Mouse (Mus musculus) forelimb bud, embryonic 11.5 days (tissue): Measurements from ENCODE around the gene Gramd1a.

ENCODE experiments used
- DNase-seq: peaks from one replicate; pipeline ENCODE4 v3.0.0-alpha.2; 2012; ENCODE audit warnings: low read depth, low spot score

Gene Gramd1a

DNA sequence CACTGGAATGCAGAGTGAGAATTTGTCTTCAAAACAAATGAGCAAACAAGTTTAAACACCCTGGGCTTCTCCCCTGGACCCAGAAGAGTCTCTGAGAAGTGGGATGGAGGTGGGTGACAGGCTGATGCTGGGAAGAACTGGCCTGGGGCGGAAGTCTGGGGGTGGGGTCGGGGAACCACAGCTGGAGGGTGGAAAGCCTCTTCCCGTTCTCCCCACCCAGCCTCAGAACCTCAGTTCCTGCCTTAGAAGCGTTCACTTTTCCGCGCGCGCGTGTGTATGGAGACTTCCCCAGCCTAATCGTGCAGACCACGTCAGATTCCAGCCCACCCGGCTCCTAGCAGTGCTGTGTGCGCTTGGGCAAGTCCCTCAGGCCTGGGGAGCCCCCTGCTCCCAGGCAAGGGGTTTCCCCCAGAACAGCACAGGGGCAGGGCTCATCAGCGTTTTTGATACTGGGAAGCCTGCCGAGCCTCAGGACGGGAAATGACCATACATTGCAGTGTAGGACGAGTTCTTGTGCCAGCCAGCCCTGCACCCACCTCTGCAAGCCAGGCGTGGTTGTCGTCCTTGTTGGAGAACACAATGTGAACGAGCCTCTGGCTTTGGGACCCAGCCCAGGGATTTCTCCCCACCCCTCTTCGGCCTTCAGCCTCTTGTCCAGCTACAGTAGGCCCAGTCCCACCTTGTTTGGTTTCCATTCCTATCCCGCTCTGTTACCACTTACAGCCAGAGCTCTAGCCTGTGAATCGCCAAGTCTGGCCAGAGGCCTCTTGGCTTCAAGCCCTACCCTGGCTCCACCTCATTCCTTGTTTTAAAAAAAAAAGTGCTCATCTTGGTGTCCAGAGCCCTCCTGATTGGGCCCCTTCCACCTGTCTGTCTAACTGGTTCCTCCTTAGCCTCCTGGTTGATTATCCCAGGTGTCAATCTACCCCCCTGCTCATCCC is 4.1 kb downstream of the Gramd1a start:
- peak; percentile 43 for DNase-seq

DNA sequence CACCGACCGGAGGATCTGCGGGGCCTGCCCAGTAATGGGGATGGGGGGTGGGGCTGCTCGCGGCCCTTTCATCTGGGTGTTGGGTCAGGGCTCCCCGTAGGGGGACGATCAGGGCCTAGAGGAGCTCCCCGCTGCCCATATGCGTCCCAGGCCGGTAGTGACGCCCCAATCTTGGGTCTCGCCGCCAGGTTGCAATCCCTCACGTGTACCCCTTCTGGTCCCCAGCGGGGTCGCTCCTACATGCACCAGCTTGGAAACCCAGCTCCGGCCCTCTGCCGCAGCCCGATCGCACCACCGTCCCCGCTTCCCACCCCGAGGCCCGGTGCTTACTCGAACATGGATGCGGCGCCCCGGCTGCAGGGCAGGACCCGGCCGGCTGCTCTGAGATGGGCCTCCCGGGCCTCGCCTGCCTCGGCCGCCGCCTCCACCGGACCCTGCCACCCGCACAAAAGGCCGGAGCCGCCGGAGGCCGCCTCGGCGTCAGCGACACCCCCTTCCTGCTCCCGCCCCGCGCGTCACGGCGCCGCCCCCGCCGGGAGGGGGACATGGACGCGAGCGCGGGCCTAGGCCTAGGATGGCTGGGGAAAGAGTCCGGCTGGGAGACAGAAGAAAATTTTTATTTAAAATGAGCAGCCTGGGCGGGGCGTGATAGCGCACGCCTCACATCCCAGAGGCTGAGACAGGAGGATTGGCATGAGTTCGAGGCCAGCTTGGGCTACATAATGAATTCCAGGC is 5.0 kb downstream of the Gramd1a start:
- peak; percentile 81 for DNase-seq

DNA sequence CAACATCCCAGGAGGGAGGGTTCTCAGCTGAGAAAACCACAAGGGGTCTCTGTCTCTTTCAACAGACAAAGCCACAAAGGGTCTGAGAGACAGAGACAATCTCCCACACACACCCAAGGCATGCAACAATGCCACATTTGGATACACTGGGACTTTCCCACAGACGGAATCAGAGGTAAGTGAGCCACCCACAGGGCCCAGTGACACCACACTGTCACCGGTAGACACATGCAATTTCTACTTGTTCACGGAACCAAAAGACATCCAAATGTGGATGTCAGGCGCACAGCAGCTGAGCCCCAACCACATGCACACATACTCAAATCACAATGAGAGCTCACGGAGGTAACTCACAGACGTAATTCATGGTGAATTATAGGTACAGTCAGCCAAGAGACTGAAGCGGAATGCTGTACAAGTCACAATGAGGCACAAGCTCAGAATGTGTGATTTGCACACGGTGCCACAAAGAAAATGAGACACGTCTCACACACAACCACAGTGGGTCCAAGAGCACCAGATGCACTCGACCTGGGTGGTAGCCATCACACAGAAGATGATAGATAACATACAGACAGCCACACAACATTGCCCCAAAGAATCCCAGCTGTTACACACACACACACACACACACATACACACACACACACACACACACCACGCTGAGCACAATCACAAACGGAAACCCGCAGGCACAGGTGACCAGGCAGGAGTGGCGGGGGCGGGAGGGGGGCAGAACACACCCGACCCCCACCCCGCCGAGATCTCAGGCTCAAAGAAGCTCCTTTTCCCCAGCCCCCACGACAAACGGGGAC is 5.7 kb downstream of the Gramd1a start:
- no peak for DNase-seq

DNA sequence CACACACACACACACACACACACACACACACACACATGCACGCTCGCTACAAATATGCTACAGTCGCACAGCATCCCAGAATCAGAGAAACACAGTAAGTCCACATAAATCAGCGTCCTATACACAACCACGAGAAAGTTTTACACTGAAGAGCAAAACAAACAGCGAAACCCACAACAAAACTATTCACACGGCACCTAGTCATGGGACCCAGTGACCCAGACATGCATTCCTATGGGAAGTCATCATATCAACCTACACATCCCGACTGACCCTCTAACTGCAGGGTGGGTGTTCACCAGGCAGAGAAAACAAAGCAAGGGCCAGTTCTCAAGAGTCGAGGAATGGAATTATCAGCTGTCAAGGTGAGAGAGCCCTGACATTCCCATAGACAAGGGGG is 6.4 kb downstream of the Gramd1a start:
- DNase-seq: no peak

DNA sequence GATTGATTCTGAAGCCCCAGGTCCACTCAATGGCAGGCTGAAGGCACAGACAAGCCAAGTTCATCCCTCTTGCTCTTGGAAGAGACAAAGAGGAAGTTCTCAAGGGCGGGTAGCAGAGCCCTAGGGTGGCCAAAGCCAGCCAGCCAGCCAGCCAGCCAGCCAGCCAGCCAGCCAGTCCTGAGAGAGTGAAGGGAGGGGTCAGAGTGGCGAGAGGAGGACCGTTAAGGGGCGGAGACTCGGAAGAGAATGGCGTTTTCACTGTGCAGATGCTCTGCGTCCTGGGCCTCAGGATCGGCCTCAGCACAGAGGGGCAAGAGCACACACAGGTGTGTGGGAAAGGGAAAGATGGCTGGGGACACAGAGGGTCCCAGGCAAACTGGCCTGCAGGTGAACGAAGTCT is 6.9 kb downstream of the Gramd1a start:
- no peak for DNase-seq

DNA sequence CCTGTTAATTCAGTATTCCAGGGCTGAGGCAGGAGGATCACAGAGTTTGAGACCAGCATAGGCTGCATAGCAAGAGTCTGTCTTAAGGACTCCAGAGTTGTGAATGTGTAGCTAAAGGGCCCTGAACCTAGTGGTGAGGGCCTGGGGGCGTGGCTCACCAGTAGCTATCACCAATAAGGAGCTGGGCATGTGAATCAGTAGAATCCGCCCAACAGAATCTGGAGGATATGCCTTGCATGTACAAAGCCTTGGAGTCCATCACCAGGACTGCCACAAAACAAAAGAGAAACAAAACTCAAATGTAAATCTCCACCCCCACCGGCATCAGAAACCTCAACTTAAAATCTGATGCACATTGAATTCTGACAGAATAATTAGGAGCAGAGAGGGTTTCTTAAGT is 7.6 kb downstream of the Gramd1a start:
- DNase-seq: no peak

DNA sequence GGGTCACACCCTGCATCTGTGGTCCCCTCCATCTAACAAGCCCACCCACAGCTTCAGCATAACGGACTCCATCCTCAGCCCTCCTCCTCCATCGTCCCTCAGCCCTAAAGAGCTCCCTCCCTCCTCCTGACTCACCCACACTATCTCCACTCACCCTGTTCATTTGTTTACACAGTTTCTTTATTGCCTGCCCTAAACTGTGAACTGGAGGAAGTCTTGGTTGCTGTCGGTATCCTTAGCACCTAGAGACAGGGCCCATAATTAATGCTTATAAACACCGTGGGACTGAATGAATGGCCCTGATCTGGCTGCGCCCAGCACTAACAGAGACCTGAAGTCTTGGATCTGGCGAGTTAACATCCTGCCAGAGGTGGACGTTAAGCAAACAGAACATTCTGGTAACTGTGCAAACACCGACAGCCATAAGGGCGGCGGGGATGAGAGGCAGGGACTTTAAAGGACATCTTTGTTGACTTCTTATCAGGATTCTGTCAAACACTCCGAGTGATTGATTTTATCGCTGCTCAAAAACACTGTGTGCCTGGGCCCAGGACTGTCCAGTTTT is 10.0 kb downstream of the Gramd1a start:
- DNase-seq: no peak

DNA sequence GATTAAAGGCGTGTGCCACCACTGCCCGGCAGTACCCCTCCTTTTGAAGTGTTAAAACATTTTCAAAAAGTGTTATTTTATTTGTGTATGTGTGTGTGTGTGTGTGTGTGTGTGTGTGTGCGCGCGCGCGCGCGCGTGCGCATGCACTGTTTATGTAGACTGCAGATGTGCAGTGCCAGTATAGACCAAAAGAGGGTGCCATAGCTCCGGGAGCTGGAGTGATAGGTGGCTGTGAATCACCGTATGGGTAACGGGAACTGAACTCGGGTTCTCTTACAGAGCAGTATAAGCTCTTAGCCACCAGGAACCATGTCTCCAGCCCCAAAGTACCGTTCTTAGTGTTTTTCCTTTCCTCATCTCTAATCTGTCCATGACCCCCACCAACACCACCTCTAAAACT is 10.8 kb downstream of the Gramd1a start:
- DNase-seq: no peak

DNA sequence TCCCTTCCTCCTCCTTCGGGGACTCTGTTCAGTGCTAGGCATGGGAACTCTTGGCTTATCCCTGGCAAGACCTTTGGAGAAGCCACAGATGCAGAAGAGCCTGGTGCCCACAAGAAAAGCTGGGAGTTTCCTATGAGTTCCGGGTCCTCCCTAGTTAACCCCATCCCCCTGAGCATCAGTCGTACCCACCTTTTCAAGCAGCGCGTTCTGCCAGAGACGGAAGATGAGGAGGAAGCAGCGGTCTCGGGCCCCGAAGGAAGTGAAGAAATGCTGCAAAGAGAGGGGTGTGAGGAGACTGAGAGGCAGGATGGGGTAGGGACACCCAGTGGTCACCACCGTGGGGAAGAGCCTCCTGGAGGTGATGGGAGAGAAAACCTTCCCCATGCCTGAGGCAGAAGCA is 14.8 kb downstream of the Gramd1a start:
- DNase-seq: no peak

DNA sequence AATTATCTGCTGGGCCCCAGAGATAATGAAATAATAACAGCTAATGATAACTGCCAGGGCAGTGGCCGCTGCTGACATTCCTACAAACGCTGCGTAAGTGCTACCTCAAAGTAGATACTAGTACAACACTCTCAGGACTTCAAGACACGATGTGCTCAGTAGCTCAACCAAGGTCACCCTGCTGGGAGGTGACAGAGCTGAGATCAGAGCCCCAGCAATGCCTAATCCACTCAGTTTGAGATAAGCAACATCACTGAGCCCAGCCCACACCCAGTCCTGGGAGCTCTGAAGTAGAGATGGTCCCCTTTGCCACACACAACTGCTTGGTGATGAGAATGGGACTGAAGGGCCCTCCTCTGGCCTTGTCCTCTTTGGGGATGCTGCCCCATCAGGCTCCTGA is 15.4 kb downstream of the Gramd1a start:
- DNase-seq: no peak

DNA sequence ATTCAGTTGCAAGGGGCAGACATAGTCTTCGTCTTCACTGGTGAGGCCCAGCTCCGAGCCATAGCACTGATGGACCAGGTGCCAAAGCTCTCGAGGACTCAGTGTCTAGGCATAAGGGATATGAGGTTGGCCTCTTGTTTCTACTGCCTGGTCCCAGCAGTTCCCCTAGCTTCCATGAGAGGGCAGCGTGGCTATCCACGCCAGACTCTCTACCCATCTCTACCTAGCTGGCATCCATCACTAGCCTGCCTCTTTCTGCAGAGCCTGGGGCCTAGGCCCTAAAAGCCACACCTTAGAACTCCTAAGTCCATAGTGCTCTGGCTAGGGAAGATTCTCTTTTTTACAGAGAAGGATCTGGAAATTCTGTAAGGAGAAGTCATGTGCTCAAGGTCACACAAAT is 15.9 kb downstream of the Gramd1a start:
- no peak for DNase-seq

DNA sequence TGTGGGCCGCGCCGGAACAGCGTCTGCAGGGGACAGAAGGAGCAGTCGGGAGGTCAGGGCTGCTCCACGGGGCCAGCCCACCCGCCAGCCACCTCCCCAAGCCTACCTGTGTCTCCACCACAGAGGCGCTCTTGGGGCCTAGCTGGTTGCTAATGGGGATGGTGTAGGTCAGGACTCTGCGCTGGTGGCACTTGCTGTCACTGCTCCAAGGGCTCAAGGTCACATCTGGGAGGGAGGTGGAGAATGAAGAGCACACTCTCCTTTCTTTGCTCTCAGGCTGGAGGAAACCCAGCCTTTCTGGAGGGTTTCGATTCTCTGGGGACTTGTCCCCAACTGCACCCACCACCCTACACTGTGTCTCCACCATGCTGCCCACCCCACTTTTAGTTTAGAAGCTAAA is 20.0 kb downstream of the Gramd1a start:
- no peak for DNase-seq

DNA sequence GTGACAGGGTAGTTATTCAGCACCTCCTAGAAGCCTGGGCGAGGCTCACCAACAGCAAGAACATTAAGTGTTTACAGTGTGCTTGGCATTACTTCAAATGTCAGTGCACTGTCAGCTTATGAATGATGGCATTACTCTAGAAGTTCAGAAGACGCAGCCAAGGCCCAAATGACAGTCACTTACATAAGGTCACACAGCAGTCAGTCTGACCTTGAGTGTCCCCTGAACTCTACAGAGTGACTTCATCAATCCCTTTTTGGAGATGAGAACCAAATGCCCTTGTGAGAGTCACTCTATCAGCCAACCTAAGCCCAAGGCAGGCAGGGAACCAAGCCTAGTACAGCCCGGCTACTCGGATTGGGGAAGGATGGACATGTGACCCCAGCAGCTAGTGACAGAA is 23.8 kb downstream of the Gramd1a start:
- DNase-seq: no peak

DNA sequence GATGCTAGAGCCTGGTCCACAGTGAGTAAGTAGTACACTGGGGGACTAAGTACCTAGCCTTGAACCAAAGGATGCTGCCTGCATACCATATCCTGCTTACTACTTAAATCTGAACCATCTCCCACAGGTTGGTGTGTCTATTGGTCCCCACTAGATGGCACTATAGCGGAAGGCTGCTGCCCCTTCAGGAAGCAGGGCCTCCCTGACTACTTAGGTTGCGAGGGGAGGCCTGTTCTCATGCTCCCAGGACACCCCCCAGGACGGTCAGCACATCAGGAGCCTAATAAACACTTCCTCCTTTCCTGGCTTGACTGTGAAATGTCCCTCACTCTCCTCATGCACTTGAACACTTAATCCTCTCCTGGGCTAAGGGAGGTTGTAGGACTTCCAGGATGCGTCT is 24.9 kb downstream of the Gramd1a start:
- peak; percentile 70 for DNase-seq

DNA sequence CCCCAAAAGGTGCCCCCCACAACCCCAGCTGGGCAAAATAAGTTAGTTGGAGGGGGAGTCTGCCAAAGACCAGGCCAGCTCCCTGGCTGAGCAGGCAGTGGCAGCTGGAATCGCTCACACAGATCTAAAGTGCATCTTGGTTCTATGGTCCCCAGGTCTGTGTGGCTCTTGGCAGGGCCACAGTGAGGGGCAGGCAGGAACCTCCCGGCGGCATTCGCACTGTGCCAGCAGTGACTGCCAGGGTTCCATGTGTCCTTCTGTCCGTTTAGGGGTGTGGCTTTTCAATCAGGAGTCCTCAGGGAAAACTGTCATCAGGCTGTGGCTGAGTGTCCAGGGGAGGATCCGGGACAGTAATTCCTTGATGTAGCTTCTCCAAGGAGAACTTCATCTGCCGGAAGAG is 25.5 kb downstream of the Gramd1a start:
- no peak for DNase-seq

DNA sequence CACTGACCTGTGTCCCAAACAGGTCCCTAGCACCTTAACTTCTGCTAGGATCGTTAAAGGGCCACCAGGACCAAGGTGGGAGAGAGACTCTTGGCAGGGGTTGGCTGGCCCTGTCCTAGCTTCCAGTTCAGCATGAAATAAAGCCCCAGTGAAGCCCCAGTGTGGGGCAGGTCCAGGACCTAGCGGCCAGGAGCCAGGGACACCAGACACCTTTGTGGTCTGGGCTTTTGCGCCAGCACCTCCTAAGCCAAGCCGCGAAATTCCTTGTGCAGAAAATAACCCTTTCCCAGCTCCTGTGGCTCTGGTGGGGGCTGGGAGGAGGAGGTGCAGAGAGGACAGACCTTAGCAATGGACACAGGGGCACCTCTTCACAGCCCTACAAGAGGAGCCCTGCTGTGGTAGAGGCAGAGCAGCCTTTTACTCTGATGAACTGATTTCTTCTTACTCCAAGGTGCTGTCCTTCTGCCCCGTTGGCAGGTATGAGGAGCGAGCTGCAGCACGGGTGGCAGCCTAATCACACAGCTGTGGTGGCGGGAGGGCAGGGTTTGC is 27.5 kb downstream of the Gramd1a start:
- no peak for DNase-seq

DNA sequence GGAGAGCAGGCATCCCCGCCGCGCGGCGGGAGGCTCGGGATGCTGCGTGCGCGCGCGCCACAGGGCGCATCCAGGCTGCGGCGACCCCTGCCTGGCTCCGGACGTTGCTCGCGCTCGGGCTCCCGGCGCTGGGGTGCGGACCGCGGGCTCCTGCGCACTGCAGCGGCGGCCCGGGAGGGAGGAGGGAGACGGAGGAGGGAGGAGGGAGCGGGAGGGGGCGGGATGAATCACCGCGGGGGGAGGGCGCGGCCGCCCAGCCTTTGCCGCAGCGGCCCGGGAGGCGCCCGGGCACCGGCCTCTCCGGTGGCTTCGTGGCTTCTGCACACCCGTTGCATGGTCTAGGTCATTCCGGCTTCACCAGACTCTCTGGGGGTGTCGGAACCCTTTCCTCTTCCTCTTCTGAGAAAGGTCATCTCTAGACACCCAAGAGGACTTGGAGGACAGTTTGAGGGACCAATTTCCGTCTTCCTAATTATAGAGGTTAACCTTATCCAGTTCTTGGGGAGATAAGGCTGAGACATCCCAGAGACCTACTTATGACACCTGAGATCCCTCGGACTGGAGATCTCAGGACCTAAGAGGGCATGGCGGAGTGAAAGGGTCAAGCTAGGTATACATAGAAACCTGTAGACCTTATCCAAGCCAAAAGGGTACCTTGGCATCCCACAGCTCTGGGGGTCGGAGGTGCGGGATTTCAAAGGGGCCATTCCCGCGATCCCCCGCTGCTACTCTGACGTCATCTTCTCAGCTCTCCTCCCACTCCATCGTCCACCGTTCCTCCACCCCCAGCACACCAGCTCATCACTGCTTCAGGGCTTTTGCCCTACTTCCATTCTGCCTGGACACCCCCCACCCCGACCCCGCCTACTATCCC is 28.6 kb downstream of the Gramd1a start, which contains the start of gene Scn1b:
Gene Scn1b (minus strand): TSS at position 153 of the 874 bp plus-strand sequence.
- no peak for DNase-seq

DNA sequence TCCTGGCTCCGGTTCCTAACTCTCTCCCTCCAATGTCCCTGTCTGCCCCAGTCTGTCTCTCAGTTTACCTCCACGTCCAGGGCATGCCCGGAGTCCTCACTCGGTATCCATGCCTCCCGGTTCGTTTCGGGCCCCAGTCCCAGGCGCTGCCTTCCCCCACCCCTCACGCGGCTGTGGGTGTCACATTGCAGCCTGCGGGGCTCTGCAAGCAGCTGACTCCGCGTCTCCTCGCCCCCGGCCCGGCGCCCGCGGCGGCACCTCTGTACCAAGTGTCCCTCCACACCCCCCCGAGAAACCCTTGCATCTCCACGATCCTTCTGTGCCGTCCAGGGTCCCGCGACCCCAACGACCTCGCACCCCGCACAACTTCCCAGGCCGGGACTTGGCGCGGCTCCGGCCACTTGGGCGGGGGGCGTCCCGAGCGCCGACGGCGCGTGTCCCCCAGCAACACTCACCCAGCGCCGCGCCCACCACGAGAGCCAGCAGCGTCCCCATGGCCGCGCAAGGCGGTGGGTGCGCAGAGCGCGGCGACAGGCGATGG is 29.4 kb downstream of the Gramd1a start:
- DNase-seq: no peak

DNA sequence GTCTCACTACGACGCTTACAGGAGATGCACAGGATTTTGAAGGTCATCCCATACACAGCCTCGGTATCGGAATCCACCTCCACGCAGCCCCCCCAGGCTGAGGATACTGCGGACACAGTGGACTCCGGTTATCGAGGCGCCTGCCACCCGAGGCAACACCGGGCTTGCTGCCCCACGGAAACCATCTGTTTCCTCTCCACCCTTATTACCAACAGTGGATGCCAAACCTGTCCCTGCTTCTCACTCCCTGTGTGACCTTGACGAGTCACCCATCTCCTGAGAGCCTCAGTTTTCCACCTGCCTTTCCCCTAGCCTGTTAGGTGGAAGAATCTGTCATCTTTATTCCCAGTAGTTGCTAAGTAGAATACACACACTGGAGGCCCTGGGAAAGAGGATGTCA is 30.6 kb downstream of the Gramd1a start:
- DNase-seq: no peak

DNA sequence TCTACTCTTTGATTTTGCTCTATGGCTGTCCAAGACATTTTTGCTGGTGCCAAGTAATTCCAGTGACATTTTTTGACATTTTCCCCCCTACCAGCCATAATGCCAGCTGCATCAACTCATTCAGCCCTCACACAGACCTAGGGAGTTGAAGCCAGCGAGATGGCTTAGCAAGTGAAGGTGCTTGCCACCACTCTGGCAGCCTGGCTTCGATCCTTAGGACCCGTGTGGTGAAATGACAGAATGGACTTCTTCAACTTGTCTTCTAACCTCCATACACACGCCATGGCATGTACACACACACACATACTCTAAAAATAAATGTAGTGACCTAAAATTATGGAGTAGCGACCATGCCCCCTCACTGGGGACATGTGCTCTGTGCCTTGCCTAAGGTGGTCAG is 31.3 kb downstream of the Gramd1a start:
- no peak for DNase-seq
